Mouse (Mus musculus): Measurements from ENCODE around the gene Tgfbi.

Tgfbi gene

DNA sequence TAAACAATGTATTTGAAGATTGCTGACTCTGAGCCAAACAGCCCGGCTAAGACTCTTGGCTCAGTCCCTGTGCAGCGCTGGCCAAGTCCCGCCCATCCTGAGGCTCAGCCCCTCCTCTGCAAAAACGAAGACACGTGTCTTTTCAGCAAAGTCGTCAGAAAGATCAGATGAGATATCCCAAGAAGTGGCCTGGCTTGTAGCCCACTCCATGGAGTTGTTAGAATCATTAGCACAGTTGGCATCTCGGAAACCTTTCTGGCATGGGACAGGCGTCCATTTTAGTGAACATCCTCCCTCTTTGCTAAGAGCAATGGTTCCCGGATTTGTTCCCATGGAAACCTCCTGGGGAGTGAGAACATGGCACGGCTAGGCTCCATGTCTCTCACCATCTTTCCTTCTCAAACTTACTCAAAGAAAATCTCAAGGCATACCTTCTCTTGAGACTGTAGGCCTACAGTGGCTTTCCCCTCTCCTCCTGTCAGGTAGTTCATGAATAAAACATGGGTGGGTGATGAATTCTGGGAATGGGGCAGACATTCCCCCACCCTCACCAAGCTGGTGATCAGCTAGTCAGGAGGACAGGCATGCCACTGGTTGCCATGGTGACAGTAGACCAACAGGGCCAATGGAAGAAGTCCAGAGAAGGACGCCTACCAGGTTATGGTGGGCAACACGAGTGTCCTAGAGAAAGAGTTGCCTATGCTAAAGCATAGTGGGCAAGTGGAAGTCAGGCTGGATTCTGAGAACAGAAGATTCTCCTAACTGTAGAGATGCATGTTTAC, 11.3 kb upstream of the Tgfbi start:
- 27% methylated on average over 12 of the region's 12 CpGs for WGBS

DNA sequence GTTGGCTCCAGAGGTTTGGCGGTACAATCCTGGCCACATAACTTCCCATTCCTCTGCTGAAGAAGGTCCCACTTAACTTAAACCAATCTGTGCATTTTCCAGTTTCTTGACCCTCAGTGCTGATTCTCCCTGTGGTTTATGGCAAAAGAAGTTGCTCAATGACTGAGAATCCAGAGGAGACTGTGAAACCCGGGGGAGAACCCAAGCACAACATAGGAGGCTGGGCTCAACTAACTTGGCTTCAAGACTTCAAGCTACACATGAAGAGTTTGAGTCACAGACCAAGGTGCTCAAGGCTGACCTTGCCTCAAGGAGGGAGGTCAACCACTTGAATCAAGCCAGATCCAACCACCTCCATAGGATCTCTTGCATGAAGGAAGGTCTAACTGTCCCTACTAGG, 9.8 kb upstream of the Tgfbi start:
- WGBS: over 99% methylated on average over 2 of the region's 2 CpGs

DNA sequence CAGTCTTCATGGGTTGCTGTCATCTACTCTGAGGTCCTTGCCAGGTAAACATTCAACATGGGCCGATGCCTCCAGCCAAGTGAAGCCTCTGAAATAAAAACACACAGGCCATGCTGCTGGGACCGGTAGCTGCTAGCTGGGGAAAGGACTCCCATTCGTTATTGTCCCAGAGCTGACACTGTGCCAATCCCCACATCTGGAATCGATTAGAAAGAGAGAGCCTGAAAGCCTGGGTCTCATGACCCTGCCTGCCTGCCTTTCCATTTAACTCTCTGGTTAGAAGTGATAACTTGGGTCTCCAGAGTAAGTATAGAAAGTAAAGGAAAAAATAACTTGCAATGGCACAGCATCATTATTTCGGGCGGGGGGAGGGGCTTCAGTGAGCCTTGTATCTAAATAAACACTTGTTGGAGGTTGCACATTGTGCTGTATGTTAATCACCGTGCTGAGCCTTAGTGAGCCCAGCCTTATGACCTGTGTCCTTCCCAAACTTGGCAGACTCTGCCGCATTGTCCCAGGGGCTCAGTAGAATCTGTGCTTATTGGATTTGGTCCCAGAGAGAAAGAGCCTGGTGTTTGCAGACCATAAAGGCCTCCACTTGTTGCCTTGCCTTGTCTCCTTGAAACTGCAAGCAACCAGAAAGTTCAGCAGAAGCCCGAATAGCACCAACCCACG, 9.0 kb upstream of the Tgfbi start:
- 56% methylated on average over 10 of the region's 10 CpGs for WGBS

DNA sequence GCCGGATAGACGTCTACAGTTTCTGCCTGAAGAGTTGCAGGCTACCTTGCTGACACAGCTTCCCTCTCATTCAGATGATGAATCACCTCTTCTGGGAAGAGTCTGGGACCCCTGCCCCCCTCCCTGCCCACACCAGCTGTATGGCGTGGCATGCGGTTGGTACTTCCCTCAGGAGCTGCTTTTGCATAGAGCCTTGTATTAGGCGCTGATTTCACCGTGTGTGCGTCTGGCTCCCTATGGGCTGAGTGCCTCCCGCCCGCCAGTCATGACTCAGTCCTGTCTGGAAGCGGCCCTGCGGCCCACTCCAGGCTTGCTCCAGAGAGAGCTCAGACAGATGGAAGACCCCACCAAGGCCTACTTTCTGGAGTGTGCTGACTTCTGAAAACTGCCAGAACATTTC, 8.1 kb upstream of the Tgfbi start:
- WGBS: 52% methylated on average over 11 of the region's 11 CpGs

DNA sequence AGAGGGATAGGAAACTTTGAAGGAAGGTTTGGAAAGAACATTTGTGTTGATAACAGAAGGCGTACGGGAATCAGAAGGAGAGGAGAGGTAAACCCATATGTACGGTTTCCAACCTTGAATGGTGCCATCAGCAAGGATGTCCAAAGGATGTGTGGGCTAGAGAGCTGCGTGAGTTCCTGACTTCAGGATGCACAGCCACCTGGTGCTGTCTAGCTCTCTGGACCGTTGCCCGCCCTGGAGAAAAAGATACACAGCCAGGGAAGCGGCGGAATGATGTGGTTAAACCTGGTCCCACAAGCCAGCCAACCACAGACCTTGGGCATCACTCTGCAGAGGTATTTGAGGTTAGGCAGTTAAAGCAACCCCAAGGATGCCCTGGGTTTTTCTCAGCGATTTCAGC, 3.8 kb upstream of the Tgfbi start:
- WGBS: 88% methylated on average over 9 of the region's 9 CpGs

DNA sequence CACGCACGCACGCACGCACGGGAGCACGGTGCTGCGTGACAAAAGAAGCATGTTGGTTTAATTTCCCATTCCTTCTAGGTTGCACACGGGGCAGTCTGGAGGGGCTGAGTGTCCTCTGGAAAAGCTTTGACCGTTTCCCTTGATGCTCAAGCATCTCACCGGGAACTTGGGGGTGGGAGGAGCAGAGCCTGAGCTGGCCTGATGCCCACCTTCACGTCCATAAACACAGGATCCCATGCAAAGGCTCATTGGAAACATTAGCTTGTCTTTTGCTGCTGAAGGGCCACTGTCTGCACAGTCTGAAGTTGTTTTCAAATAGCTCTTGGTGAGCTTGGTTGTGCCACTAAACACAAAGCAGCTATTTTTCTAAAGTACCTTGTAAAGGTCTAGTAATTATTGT, 2.6 kb upstream of the Tgfbi start:
- WGBS: 73% methylated on average over 11 of the region's 11 CpGs

DNA sequence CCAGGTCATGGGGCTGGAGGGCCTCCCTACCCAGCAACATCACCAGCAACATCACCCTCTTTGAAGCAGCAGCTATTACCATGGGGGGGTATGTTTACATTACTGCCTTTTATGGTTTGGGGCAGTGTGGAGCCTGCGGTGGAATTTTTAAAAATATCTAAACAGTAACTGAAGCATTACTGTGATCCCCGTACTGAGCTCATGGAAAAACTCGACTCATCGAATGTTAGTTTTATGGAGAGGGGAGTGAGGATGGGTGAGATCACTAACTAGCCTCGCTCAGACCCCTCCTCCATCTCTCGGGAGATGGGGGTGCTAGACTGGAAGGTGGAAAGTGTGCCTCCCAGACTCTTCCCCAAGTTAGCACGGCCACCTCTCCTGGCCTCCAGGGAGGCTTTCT, 2.1 kb upstream of the Tgfbi start:
- WGBS: 73% methylated on average over 7 of the region's 7 CpGs

DNA sequence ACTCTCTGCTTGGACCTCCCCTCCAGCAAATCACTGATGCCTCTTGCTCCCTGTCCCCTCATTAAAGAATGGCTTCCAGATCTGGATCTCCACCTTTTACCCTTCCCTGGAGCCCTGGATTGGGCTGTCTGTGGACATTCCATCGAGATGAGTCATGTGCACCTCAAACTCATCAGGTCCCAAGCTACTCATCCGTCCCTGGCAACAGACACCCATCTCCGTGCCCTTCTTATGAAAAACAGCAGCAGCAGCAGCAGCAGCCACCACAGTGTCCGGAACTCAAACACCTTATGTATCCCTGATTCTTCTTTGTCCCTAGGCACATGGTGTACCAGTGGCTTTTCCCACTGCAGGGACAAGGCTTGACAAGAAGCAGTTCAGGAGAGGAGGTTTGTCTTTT, 1.5 kb upstream of the Tgfbi start:
- 95% methylated on average over 4 of the region's 4 CpGs for WGBS

DNA sequence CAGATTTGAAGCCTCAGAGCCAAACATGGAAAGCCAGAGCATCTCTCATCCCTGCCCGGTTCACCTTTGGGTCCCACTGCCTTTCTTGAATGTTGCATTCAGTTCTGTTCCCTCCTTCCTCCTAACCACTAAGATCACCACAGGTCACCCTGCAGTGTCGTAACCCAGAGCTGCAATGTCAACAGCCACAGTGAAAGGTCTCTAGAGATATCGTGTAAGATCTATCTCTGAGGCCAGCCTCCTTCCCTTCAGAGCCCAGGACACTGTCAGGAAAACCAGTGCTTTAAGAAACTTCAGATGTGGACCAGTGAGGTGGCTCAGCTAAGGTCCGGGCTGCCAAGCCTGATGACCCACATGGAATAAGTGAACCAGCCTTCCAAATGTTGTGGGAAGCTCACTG, 1.8 kb downstream of the Tgfbi start:
- WGBS: 88% methylated on average over 4 of the region's 4 CpGs

DNA sequence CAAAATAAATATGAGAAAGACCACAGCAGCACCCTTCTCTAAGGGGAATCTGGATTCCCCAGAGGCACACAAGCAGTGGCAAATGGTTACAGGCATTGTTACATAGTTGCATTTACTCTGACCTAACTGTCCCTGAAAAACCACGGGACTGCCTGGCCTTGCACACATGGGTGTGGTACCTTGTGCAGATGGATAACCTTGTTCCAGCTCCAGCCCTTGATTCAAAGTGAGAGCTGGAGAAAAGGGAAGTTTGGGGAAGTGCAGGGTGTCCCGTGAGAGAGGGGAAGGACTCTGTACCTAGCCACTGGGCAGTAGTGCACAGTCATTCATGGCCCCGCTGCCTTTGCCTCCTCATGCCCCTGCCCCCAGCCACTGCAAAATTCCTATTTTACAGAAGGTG, 2.4 kb downstream of the Tgfbi start:
- 53% methylated on average over 3 of the region's 3 CpGs for WGBS

DNA sequence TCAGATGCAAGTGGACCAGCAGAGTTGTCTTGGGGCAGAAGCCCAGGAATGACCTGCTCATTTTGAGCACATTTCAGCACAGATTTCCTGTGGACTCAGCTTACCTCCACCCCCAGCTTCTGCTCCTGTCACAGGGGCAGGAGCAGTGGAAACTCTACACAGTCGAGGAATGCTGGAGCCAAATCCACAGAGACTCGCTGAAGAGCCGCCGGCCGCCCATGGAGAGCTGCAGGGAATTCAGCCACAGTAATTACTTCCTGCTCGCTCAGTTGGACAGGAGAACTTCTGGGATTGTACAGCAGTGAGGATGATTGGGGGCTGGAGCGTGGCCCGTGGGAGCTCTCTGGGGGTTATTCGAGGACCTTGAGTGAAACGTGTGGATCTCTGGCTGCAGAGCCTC, 3.0 kb downstream of the Tgfbi start:
- 33% methylated on average over 10 of the region's 10 CpGs for WGBS

DNA sequence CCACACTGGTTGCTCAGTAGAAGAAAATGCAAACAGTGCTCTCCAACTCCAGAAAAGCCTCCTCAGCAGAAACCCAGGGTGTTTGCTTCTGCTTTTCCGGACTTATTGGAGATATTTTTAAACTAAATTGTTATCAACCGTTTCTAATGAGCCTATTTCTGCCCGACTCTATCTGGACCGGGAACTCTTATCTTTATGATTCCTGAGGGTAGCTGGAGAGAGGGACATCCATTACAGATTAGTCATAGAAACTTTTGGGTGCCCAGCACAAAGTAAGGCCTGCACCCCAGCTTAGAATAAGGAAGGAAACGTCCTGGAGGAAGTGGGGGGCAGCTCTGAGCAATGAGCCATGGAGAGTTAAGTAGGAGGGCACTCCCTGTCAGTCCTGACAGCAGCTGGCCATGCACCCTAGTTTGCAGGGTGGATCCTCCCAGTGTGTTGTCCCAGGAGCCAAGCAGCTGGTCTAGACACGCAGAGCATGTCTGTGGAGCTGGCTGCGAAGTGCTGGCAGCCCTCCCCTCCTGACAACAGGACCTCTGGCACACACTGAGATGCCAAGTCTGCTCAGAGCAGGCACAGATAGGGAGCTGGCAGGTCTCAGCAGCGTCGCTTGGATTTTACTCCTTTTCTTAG, 4.2 kb downstream of the Tgfbi start:
- 52% methylated on average over 9 of the region's 9 CpGs for WGBS

DNA sequence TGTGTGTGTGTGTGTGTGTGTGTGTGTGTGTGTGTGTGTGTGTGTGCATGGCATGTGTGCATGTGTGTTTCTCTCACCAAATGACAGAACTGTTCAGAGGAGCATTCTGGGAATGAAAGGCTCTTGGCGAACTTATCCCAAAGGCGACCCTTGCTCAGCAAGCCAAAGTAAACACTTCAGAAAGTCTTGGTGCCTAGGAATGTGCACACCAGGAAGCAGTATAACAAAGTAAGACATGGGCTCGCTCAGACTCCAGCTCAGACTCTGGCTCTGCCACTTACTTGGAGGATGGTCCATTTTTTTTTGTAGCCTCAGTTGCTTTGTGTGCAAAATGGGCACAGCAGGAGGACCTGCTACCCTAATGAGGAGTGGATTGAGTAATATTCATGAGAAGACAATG, 5.4 kb downstream of the Tgfbi start:
- WGBS: 92% methylated on average over 3 of the region's 3 CpGs

DNA sequence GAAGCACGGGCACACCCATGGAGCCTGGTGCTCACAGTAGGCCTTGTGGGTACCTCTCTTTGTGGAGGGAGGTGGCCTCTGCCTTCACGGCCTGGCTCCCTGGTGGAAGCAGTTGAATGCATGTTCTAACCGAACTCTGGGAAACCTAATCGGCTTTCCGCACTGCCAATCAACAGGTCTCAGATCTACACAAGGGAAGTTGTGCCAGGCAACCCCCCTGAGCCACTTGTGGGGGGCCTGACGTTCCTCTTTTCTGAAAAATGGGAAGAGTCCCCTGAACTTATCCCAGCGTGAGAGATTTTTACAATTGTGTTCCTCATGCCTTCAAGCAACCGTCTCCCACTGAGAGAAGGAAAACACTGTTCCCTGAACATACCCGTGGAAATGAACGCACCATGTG, 5.9 kb downstream of the Tgfbi start:
- WGBS: 77% methylated on average over 10 of the region's 10 CpGs

DNA sequence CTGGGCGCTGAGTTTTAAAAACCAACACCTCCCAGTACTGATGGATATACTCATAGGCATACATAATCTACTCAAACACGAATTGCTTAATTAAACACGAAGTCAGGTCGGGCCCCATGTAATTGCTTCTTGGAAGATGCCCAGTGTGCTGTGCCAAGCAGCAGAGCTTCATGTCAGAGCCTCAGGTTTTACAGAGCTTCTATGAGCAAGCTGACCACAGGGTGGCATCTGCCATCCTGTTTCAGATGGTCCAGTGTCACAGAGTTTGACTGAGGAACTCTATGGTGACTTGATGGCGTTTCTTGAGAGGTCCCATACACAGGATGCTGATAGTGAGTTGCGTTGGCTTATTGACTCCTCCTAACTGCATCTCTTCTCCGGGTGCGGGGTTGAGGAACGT, 6.5 kb downstream of the Tgfbi start:
- 56% methylated on average over 9 of the region's 9 CpGs for WGBS

DNA sequence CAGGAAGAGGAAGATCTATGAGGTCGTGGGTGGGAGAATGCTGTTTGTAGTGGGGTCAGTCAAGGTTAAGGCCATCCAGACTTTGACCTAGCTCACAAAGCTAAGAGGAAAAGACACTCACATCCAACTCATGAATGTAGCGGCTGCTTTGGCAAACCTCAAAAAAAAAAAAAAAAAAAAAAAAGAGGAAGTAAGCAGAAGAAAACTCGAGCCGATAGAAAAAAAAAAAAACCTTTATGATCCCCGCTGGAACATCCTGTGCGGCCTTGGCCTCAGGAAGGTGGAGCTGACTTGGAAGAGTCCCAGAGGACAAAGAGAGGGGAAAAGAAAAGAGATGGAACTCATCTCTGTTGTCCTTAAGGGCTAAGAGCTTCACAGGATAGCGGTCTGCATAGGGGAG, 7.1 kb downstream of the Tgfbi start:
- WGBS: 52% methylated on average over 7 of the region's 7 CpGs

DNA sequence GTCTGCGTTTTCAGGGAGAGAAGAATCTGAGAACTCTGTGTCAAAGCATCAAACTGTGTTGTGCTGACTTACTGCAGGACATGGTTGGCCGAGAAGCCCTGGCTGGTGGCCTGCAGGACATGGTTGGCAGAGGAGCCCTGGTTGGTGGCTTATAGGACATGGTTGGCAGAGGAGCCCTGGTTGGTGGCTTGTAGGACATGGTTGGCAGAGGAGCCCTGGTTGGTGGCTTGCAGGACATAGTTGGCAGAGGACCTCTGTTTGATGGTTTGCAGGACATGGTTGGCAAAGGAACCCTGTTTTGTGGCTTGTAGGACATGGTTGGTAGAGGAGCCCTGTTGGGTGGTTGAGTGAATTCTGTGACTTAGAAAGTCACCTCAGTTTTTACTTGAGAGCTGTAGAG, 7.9 kb downstream of the Tgfbi start:
- WGBS: 97% methylated on average over 2 of the region's 2 CpGs

DNA sequence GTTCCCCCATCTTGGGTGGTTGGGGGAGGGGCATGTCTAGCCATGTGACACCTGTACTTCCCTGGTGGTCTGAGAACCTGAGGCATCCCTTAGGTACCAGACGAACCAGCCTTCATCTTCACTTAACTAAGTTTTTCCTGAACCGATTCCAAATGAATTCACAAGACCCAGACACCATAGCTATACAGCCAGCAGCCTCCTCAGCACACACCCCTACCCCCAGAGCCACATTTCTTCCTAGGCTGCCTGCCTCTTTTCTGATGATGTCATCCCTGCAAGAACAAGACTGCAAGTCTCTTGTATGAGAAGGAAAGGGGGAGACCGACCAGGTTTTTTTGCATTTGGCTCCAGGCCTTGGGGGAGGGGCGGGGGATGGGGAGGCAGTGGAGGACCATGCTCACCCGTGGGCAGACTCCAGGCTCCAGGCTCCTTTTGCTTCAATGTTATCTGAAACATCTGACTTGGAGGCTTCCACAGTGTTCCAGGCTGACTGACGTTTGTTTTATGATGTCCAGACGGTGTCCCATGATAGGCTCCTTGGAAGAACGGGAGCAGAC, 13.0 kb downstream of the Tgfbi start:
- WGBS: 53% methylated on average over 8 of the region's 8 CpGs

DNA sequence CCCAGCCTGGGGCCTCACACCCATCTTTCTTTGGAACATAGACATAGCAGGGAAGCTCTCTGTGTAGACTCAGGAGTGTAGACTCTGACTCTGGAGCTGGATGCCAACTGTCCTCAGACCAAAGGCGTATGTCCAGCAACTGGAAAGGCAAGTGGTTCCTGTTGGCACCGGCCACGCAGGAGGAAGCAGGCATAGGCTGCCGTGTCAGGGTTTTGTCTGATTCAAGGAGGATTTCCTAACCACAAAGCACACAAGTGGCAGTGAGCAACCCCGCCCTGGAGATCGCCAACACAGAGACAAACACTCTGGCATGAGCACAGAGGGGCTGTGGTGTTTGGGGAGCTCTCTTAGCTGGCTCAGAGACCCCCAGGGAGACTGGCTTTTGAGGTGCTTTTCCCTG, 17.2 kb downstream of the Tgfbi start:
- 70% methylated on average over 6 of the region's 6 CpGs for WGBS

DNA sequence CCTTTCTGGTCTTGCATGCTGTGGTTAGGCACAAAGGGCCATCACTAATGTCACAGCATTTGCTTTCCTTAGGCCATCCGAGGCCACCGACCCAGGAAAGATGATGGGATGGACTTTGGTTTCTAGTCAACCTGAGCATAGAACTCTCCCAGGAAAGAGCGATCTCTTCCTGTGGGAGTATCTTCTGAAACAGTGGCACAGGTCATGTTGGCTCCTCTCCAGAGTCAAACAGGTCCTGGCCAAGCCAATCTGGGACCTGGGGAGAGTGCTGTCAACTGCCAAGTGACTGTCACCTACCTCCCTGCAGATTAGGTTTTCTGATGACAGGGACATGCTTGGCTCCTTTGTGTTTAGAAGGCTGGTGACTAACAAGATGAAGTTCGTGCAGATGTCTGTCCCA, 20.8 kb downstream of the Tgfbi start:
- WGBS: 96% methylated on average over 4 of the region's 4 CpGs

DNA sequence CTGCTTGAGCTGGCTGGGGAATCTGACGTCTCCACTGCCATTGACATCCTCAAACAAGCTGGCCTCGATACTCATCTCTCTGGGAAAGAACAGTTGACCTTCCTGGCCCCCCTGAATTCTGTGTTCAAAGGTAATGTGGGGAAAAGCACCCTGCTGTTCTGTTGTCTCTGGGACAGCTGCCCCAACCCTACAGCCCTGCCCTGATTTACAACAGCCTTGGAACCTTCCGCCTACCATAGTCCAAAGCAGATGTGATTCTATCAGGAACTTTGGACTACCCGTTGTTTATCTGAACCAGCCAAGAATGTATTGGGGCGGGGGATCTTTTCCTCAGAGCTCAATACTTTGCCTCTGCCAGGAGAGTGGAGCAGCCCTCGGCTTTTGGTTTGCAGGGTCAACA, 21.2 kb downstream of the Tgfbi start:
- 82% methylated on average over 6 of the region's 6 CpGs for WGBS

DNA sequence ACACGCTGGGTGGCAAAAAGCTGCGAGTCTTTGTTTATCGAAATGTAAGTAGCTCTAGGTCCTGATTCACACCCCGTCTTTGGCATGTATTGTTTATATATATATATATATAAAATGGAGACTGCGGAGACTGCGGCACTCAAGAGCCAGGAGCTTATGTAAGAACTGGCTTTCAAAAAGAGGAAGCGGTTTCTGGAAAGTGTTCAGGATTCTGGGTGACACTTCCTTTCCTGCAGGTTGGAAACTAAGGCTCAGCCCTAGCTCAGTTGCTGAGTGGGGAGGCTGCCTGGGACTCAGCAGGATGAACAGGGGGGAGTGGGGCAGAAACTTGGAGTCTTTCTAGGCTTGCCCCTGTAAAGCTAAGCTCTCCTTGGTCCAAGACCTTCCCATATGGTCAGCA, 22.0 kb downstream of the Tgfbi start:
- WGBS: 64% methylated on average over 7 of the region's 7 CpGs

DNA sequence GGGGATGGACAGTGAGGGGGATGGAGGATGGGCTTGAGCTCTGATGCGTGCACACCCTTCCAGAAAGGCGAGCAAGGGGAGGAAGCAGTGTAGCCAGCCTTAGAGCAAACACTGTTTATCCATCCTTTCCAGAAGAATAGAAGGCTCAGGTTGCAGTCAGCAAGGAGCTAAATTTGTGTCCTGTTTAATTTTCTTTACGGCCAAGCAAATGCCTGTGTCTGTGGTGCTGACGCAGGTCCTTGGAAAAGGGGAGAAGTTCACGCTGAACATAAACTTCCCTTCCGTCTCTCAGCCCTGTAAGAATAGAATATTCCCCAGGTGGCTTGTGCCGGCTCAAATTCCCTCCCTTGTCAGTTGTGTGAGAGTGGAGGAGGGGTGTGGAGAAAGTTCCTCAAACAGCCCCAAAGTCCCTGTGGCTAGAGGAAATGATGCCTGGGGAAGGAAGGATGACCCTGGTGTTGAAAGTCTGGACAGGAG, 24.9 kb downstream of the Tgfbi start:
- 54% methylated on average over 7 of the region's 7 CpGs for WGBS

Measured in cerebral cortex, adult 2 months (tissue).